Mouse (Mus musculus) bone marrow, adult 2 months (tissue): ENCODE data around the gene Gm21650. TPM values are rescaled to one million over a fixed set of nuclear protein-coding genes. Genes with fewer than 3 reads are reported as not detected.
"Not testable (repeated sequence)": the region's sequence is repeated elsewhere in the genome, so short reads cannot be mapped to it uniquely, and the experiment has no call there.

Experiments used
- H3K27ac ChIP-seq: fragments of 200-500 bp; 2 replicates; pipeline ENCODE4 v1.5.1; 2012; ENCODE audit warnings: low read depth, mild to moderate bottlenecking, control low read depth, inconsistent platforms, low read length; ENCODE audit not compliant: control insufficient read depth, poor library complexity, insufficient read depth
- H3K4me1 ChIP-seq: fragments of 200-500 bp; 2 replicates; pipeline ENCODE4 v1.6.1; 2011; ENCODE audit warnings: low read length; ENCODE audit not compliant: control insufficient read depth, insufficient read depth
- H3K4me3 ChIP-seq: fragments of 200-500 bp; replicated peaks from 2 replicates; pipeline ENCODE3; 2011; ENCODE audit warnings: mild to moderate bottlenecking, low read depth, low read length, control low read depth; ENCODE audit not compliant: control insufficient read depth
- WGBS: fragments of 180-500 bp; shearing (Covaris S2); methylation state at CpG from one replicate; pipeline ENCODE4 v1.1.7; 2018; 5-methylcytosine and 5-hydroxymethylcytosine counted together
- polyA plus RNA-seq: library from polyadenylated mRNA; stranded (reverse); fragments of >200 nt; gene quantifications from 2 replicates; pipeline ENCODE4 v1.2.4, GENCODE M21; 2011; ENCODE audit warnings: low replicate concordance; ENCODE audit not compliant: missing spikeins, insufficient read depth, insufficient read length

Gene Gm21650
- not detected in 2 replicates for polyA plus RNA-seq

- H3K27ac ChIP-seq, H3K4me3 ChIP-seq, H3K4me1 ChIP-seq: not testable (repeated sequence)
- WGBS: no CpG with 5 or more reads among the region's 6 CpGs
These were observed at the start of gene Gm21650 for GRCm38 (mm10) chrY:77692508-77692907. TSS of gene Gm21650 (plus strand) at chrY:77692808.
